Mouse (Mus musculus): Measurements from ENCODE around the gene Btd.
"Not testable (repeated sequence)": the region's sequence is repeated elsewhere in the genome, so short reads cannot be mapped to it uniquely, and the experiment has no call there.

Gene Btd

GRCm38 (mm10) chr14:31640890-31641505 lies at the start of gene Btd, which contains the start of gene Hacl1:
Gene Btd, plus strand, starts transcription at chr14:31641028.
Gene Hacl1, minus strand, starts transcription at chr14:31641286.
- DNase-seq = peak; percentile 93 to 94

- DNase-seq = no peak
Measured at GRCm38 (mm10) chr14:31591243-31591642, 49.6 kb upstream of the Btd start, which contains the start of gene Colq. Gene Colq, minus strand, starts transcription at chr14:31591343.

- no peak for DNase-seq
Measured at GRCm38 (mm10) chr14:31593036-31593435, 47.8 kb upstream of the Btd start.

GRCm38 (mm10) chr14:31594693-31595092 lies 46.1 kb upstream of the Btd start:
- peak; percentile 51 to 71 for DNase-seq

- DNase-seq = no peak
Measured at GRCm38 (mm10) chr14:31596408-31596807, 44.4 kb upstream of the Btd start.

GRCm38 (mm10) chr14:31597446-31597845 lies 43.4 kb upstream of the Btd start:
- DNase-seq = no peak

- no peak for DNase-seq
Measured at GRCm38 (mm10) chr14:31601908-31602615, 38.8 kb upstream of the Btd start.

- not testable (repeated sequence) for DNase-seq
Measured at GRCm38 (mm10) chr14:31602616-31602979, 38.2 kb upstream of the Btd start.

GRCm38 (mm10) chr14:31604916-31605315 lies 35.9 kb upstream of the Btd start:
- peak in 1 of 2 experiments; percentile 38 for DNase-seq

- DNase-seq = no peak
Measured at GRCm38 (mm10) chr14:31605514-31605913, 35.3 kb upstream of the Btd start.

GRCm38 (mm10) chr14:31611986-31612385 lies 28.8 kb upstream of the Btd start:
- DNase-seq = no peak

- DNase-seq = no peak
Measured at GRCm38 (mm10) chr14:31613671-31614070, 27.2 kb upstream of the Btd start.

- no peak for DNase-seq
Measured at GRCm38 (mm10) chr14:31617204-31617603, 23.6 kb upstream of the Btd start.

- no peak for DNase-seq
Measured at GRCm38 (mm10) chr14:31617997-31618396, 22.8 kb upstream of the Btd start.

- no peak for DNase-seq
Measured at GRCm38 (mm10) chr14:31620591-31621223, 20.1 kb upstream of the Btd start.

GRCm38 (mm10) chr14:31622748-31623147 lies 18.1 kb upstream of the Btd start:
- DNase-seq = no peak

GRCm38 (mm10) chr14:31630677-31631076 lies 10.2 kb upstream of the Btd start:
- no peak for DNase-seq

- DNase-seq = no peak
Measured at GRCm38 (mm10) chr14:31640346-31640889, 410 bp upstream of the Btd start, which contains the start of gene Gm49387. Gene Gm49387, minus strand, starts transcription at chr14:31640878.

- peak; percentile 76 to 83 for DNase-seq
Measured at GRCm38 (mm10) chr14:31641506-31642155, 803 bp downstream of the Btd start.

- peak; percentile 80 to 84 for DNase-seq
Measured at GRCm38 (mm10) chr14:31644183-31644830, 3.5 kb downstream of the Btd start.

GRCm38 (mm10) chr14:31644931-31645547 lies 4.2 kb downstream of the Btd start:
- no peak for DNase-seq

GRCm38 (mm10) chr14:31645920-31646319 lies 5.1 kb downstream of the Btd start:
- no peak for DNase-seq

Data from kidney, adult 8-10 months (tissue).